Mouse (Mus musculus) myocyte (in vitro differentiated cells): ENCODE data around the gene Gtf2h2.

Experiments used
- MAX ChIP-seq: IDR thresholded peaks from one replicate; pipeline ENCODE4 v1.6.1; 2011; ENCODE audit warnings: low read depth, mild to moderate bottlenecking, control low read depth
- MYOD1 ChIP-seq, 3 experiments: IDR thresholded peaks; one replicate each; pipeline ENCODE4 v1.6.1; 2011; ENCODE audit warnings: control low read depth in 2 of 3, low read depth in 2 of 3, mild to moderate bottlenecking in 2 of 3, moderate library complexity in 1 of 3; ENCODE audit not compliant: insufficient read length in 2 of 3, control insufficient read depth in 1 of 3
- MYOG ChIP-seq, 3 experiments: IDR thresholded peaks; one replicate each; pipeline ENCODE4 v1.6.1; 2011; ENCODE audit warnings: control low read depth in 2 of 3, low read depth in 2 of 3, mild to moderate bottlenecking in 2 of 3; ENCODE audit not compliant: insufficient read length in 2 of 3, control insufficient read depth in 1 of 3, insufficient read depth in 1 of 3
- POLR2A ChIP-seq: IDR thresholded peaks from one replicate; pipeline ENCODE4 v1.6.1; 2011; ENCODE audit warnings: low read depth, mild to moderate bottlenecking, control low read depth, moderate library complexity; ENCODE audit not compliant: insufficient read length
- POLR2AphosphoS2 ChIP-seq: IDR thresholded peaks from one replicate; pipeline ENCODE4 v1.6.1; 2011; ENCODE audit warnings: low read depth, control low read depth; ENCODE audit not compliant: insufficient read length
- REST ChIP-seq: IDR thresholded peaks from one replicate; pipeline ENCODE4 v1.6.1; 2011; ENCODE audit warnings: mild to moderate bottlenecking, control low read depth, moderate library complexity; ENCODE audit not compliant: insufficient read depth, insufficient read length
- TCF12 ChIP-seq: IDR thresholded peaks from one replicate; pipeline ENCODE4 v1.6.1; 2011; ENCODE audit warnings: mild to moderate bottlenecking, control low read depth; ENCODE audit not compliant: poor library complexity, insufficient read depth, severe bottlenecking
- TCF3 ChIP-seq: IDR thresholded peaks from one replicate; pipeline ENCODE4 v1.6.1; 2011; ENCODE audit warnings: low read depth, control low read depth; ENCODE audit not compliant: insufficient read length
- USF1 ChIP-seq: IDR thresholded peaks from one replicate; pipeline ENCODE4 v1.6.1; 2011; ENCODE audit warnings: low read depth, mild to moderate bottlenecking, control low read depth, moderate library complexity

- no peak for TF ChIP-seq POLR2A
- TF ChIP-seq MYOG (IDR thresholded peaks at IDR 0.05; ENCODE audit: control insufficient read depth in 1 of 3, insufficient read depth in 1 of 3, insufficient read length in 2 of 3, low read depth in 2 of 3) = no peak
- TF ChIP-seq MAX = no peak
- TF ChIP-seq MYOD1 (IDR thresholded peaks at IDR 0.05; ENCODE audit: control insufficient read depth in 1 of 3, insufficient read length in 2 of 3, low read depth in 2 of 3) = no peak
- no peak for TF ChIP-seq REST
- TF ChIP-seq USF1 = no peak
- no peak for TF ChIP-seq TCF3
- no peak for TF ChIP-seq TCF12
- no peak for TF ChIP-seq POLR2AphosphoS2
Observed at GRCm38 (mm10) chr13:100532788-100533365, 40.5 kb upstream of the Gtf2h2 start.
